Mouse (Mus musculus) lung, postnatal 4 days (tissue): ENCODE results near the gene Tigar.

Source experiments
- DNase-seq, 2 experiments: peaks; one replicate each; pipeline ENCODE4 v3.0.0; 2021

Gene Tigar

DNA sequence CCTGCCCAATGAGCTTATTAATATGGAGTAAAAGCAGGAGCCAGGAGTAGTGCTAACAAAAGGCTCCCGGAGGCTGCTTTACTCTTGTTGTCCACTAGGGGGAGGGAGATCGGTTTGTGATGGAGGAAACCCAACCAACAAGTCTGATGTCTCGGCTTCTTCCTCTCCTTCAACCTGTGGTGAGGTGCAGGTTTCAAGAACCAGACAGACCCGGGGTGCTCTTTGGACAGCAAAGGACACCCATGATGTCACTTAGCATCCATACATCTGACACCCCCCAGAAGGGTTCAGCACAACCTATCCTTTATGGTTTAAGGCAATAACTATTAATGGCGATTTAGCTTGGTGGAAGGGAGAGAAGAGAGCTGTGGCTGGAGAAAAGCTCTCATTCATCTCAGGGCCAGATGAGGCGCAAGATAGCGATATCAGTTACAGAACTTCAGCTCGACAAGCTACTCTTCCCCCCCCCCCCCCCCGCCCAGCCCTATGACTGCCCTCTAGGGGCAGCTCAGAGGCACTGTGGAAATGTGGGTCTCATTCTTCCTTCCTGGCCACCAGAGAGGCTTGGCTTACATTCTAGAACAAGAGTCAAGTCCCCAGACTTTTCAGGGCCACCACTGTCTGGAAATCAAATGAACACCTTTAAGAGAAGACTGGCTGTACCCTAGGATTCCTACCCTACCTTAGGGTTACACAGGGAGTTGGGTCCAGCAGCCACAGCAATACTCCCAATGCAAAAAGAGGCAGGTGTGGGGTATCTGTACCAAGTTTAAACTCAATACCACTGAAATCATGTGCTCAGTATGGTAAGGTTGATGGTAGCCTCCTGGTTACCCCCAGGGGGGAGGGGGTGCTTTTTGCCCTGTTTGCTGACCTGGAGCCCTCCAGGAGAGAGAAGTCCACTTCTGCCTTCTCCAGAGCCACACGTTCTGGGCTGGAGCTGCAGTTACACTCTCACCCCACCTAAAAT, 33.1 kb upstream of the Tigar start:
- peak; percentile 20 to 73 for DNase-seq

DNA sequence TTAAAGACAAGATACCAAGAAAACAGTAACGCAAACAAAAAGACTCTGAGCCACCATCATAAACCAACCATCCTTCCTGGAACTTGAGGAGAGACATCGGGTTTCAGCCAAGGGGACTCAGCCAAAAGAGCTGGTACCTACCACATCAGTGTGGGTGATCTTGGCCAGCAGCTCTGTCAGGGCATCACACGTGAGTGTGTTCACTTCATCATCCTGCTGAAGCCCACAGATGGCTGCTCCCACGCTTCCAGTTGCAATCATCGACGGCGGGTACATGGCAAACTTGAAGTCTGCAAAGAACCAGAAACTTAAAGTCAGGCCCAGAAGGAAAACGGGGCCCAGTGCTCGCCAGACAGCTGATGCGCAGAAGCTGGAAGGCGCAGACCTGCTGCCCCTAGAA, 29.6 kb upstream of the Tigar start:
- DNase-seq, result no peak

DNA sequence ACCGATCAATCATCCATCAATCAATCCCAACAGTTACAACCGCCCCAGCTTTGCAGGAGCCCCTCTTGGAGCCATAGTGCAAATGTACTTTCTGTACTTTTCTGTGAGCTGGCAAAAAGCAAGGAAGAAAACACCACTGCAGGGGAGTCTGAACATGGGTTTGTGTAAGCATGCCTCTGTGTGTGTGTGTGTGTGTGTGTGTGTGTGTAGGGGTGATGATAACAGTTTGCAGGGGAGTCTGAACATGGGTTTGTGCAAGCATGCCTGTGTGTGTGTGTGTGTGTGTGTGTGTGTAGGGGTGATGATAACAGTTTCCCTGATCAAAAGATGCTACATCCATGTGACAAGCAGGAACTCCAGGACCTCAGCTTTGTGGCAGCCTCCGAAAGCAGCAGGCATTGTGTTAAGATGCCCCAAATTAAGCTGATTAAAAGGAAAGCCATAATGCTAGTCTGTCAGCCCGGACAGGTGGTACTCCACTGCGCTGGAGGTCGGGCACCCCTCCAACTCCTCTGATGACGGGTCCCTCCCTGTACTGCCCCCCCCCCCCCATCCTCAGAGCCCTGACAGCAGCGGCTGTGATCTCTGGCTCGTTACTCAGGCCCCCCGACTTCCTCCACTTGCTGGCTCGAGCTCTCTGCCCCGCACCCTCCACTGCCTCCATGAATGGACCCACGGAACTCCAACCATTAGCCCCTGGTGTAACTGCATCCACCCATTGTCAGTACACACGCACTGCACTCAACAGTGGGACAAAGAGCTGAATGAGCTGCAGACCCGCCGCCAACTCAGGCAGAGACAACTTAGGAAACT, 24.3 kb upstream of the Tigar start:
- no peak for DNase-seq

DNA sequence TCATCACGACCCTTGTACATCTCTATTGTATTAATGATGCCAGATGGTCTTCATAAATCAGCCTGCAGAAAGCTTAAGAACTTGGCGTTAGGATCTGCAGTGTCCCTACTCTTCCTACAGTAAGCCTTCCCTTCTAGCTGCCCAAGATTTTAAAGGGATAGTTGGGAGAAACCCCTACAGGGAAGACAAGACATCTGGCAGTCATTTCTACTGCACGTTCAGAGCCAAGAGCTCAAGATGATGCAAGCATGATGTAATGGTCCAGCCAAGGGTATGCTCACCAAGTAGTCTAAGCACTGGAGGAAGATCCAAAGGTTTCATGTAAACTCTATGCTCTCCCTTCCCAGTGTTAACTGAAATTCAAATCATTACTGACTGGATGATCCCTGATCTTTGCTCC, 23.4 kb upstream of the Tigar start:
- DNase-seq, result no peak

DNA sequence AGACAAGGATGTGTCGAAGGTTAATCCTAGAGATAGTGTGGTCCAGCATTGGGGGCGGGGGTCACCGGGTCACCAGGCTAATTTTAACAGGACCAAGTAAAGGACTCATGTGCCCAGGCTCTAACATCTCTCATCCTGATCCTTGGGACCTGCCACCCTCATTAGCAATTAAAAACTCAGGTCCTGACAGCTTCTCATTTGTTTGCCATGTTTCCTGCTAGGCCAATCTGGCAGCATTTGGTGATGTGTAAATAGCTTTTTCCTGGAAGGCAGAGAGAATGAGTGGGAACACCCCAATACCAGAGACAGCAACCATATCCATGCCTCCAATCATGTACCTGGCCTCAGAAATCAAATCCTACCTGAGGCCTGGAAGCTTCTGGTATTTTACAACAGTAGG, 22.6 kb upstream of the Tigar start:
- no peak for DNase-seq

DNA sequence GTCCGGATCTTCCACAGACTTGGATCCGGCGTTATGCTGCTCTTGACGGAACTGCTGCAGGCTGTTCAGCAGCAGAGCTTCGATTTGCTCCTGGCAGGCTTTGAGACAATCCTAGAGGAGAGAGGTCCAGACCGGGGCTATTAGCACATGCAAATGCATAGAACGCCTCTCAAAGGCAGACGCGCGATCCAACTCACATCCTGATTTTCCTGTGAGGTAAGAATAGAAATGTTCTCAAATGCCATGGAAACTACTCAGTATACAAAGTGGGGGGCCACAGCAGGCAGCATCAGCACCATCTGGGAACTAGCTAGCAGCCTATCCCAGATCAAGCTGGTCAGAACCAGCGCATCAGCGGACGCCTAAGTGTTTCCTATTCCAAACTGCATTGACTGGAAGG, 21.0 kb upstream of the Tigar start:
- no peak for DNase-seq

DNA sequence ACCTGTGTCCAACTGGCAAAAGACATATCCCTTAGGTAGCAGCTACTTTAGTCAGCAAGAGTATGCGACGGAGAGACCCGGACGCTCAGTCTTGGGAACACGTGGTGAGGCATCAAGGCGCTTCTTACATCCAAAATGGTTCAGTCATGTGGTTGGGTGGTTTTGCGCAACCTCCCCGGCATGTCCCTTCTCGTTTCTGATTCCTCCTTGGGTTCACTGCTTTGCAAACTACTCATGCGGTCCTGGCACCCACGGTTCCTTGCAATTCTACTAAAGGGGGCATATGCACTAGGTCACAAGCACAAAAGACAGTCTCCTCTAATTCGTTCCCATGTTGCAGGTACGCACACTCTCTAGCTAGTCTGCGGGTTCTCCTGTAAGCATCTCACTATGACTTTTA, 20.3 kb upstream of the Tigar start:
- no peak for DNase-seq

GRCm38 (mm10) chr6:127123506-127123905, 14.1 kb upstream of the Tigar start:
- no peak for DNase-seq

GRCm38 (mm10) chr6:127122996-127123395, 13.6 kb upstream of the Tigar start:
- no peak for DNase-seq

DNA sequence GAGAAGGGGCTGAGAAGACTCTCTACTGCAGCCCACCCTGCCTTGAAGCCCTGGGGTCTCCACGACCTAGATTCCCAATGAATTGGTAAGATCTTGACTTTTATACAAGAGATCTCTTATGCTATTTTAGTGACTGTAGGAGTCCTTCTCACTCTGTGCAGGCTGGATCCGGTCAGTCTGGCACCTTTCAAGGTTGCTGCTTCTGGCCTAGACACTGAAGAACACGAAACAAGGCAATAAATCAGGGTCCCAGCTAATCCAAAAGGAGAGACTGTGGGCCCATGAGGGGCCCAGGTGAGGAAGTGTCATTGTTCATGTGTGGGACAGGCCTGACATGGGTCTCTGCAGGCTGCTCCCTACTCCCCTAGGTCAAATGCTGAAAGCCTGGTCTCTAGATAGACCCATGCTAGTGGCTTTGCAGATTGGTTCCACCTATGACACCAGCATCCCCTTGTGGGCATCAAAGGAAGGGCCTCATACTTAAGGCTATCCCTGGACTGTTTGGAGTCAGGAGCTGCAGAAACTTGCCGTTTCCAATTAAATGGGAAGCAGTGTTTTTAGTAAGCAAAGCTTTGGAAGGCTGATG, 13.0 kb upstream of the Tigar start:
- DNase-seq, result no peak

- no peak for DNase-seq
Observed at GRCm38 (mm10) chr6:127114753-127115456, 5.5 kb upstream of the Tigar start.

DNA sequence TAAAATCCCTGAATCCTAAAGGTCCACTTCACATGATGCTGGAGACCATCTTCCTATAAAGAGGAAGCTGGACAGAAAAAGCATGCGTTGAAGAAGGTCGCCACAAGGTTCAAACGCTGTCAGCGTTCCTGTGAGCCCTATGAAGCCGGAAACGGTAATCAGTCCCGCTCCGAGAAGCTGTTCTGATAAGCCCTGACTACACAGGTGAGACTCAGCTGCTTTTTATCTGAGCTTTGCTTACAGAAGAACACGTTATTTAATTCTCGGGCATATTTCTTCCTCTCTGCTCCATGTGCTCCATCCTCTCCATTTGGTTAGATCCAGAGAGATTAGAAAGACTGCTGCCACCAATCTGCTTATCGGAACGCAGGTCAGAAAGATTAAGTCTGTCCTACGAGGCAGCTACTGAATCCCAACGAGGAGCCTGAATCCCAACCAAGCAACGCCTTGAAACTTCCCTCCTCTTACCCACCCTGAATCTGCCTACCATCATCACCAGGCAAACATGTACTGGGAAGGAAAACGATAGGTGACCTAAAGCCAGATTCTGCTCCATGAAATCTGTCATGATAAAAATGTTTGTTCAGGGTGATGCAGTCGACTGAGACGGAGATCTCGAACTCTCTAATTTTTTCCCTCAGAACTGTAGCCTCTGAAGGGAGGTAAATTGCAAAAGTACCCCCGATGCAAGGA, 843 bp downstream of the Tigar start:
- no peak for DNase-seq

DNA sequence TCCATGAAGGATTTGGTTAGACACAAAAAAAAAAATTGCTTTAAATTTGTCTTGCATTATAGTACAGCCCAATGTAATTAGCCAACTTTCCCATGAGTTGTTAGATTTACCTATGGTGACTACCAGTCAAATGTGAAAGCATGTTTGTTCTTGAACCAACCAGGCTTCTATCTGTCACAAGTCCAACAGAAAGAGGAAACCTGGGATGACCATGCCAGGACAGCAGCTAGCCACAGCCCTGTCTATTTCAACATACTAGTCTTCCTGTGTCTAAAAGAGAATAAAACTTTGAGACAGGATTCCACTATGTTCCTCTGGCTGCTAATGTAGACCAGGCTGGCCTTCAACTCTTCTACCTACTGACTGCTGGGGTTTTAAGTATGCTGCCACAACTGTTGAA, 1.9 kb downstream of the Tigar start:
- DNase-seq, result no peak

DNA sequence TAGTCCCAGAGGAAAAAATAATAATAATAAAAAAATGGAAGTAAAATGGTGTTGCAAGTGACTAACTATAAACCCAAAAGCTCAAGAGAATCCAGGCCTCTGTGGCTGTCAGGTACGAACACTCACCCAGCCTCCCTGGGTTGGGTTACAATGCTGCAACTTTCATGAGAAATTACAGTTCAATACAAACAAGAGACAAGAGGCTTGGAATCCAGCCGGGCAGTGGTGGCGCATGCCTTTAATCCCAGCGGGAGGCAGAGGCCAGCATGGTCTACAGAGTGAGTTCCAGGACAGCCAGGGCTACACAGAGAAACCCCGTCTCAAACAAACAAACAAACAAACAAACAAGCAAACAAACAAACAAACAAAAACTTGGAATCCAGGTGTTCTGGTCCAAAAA, 2.6 kb downstream of the Tigar start:
- no peak for DNase-seq

GRCm38 (mm10) chr6:127106189-127106588, 3.2 kb downstream of the Tigar start:
- no peak for DNase-seq

- DNase-seq, result peak in 1 of 2 experiments; percentile 33
Observed at GRCm38 (mm10) chr6:127105107-127105506, 4.2 kb downstream of the Tigar start.

GRCm38 (mm10) chr6:127104396-127105029, 4.8 kb downstream of the Tigar start:
- DNase-seq, result no peak

DNA sequence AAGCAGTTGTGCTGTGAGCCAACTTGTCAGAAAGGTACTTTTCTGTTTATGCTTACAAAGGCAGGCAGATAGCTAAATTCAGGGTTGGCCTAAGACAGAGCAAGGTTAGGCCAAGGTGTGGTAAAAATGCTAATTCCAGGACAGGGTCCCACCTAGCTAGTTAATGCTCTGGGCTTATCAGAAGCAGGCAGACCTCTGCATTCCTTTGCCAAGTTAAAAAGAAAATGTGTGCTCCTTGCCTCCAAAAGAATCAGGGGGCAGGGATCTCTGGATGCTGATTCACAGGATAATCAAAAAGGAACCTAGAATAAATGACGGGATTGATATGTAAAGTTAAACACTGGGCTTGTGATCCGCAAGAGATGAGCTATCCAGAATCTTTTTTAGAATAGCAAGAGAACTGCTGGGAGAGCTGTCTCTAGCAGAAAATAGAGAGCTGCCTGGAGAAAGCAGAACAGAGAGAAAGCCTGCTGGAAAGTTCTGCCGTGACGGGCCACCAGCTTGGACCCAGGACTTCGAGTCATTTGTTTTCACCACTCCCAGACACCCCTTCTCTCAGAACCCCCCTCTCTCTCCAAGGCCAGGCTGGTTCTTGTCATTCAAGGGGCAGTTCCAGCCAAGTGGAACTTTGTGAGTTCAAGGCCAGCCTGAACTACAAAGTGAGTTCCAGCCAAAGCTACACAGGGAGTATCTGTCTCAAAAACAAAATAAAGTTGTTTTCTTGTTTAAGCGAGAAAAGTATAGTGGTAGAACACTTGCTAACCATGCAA, 5.7 kb downstream of the Tigar start:
- DNase-seq, result no peak

- peak in 1 of 2 experiments; percentile 22 for DNase-seq
Observed at GRCm38 (mm10) chr6:127094565-127094964, 14.8 kb downstream of the Tigar start.

DNA sequence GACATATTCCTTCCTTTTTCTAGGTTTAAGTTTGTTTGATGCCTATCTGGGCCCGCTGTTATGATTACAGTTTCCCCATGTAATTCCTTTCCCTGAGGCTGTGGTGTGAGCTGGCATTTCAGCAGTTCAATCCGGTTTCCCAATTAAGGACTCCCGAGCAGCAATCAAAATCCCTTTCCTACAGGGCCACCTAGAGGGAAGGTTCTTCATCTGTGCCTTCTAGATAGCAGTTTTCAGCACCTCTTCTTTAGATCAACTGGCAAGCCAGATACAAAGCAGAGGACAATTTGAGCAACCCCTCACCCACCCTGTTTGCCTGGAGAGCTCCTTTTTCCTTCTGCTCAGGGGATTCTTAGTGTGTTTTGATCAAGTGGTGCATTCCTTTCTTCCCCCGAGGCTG, 22.6 kb downstream of the Tigar start:
- DNase-seq, result peak in 1 of 2 experiments; percentile 52

DNA sequence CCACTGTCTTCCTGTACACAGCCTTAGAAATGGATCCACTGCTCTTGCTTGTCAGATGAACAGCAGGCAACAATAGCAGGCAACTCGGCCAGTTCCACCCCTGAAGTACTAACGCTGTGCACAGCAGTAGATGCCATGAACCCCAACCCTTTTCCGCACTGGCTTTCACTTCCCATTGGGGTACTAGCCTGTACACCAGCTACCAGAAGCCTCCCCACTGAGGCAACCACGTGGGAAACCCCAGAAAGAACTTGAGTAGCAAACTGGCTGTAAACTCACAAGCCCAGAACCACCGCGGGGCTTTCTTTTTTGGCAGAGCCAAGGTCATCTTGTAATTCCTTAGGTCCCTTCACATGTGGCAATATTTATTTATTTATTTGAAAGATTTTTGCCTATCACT, 27.5 kb downstream of the Tigar start:
- DNase-seq, result no peak
